Mouse (Mus musculus) urinary bladder, adult 18-20 months (tissue): ENCODE results near the gene Olfml2a.
A peak's percentile ranks its signal among the peaks of the same experiment; 100 is the strongest.

ENCODE experiments used
- DNase-seq, 2 experiments: peaks; one replicate each; pipeline ENCODE4 v3.0.0; 2022; ENCODE audit warnings: low spot score in 2 of 2, mixed read lengths in 2 of 2

Olfml2a gene

GRCm38 (mm10) chr2:38931851-38932667 is at the start of gene Olfml2a:
TSS of gene Olfml2a (plus strand) at chr2:38931978.
- peak; percentile 73 to 84 for DNase-seq

- DNase-seq: no peak
Observed at GRCm38 (mm10) chr2:38902866-38903265, 28.9 kb upstream of the Olfml2a start.

GRCm38 (mm10) chr2:38904290-38904689 is 27.5 kb upstream of the Olfml2a start:
- DNase-seq: no peak

- DNase-seq: no peak
Observed at GRCm38 (mm10) chr2:38906097-38906496, 25.7 kb upstream of the Olfml2a start.

- no peak for DNase-seq
Observed at GRCm38 (mm10) chr2:38908604-38909003, 23.2 kb upstream of the Olfml2a start.

- no peak for DNase-seq
Observed at GRCm38 (mm10) chr2:38914517-38914916, 17.3 kb upstream of the Olfml2a start.

- DNase-seq: no peak
Observed at GRCm38 (mm10) chr2:38914965-38915364, 16.8 kb upstream of the Olfml2a start.

- no peak for DNase-seq
Observed at GRCm38 (mm10) chr2:38916947-38917691, 14.7 kb upstream of the Olfml2a start.

GRCm38 (mm10) chr2:38921374-38921773 is 10.4 kb upstream of the Olfml2a start:
- DNase-seq: no peak

GRCm38 (mm10) chr2:38923471-38923870 is 8.3 kb upstream of the Olfml2a start:
- DNase-seq: no peak

- DNase-seq: no peak
Observed at GRCm38 (mm10) chr2:38923911-38924310, 7.9 kb upstream of the Olfml2a start.

- DNase-seq: no peak
Observed at GRCm38 (mm10) chr2:38924571-38924970, 7.2 kb upstream of the Olfml2a start.

GRCm38 (mm10) chr2:38925171-38926080 is 6.4 kb upstream of the Olfml2a start:
- DNase-seq: peak; percentile 35 to 60

- peak; percentile 82 to 88 for DNase-seq
Observed at GRCm38 (mm10) chr2:38926145-38926891, 5.5 kb upstream of the Olfml2a start.

- peak in 1 of 2 experiments; percentile 50 for DNase-seq
Observed at GRCm38 (mm10) chr2:38927115-38927979, 4.4 kb upstream of the Olfml2a start, which contains the start of gene Nr6a1. TSS of gene Nr6a1 (minus strand) at chr2:38927688.

GRCm38 (mm10) chr2:38930269-38930668 is 1.5 kb upstream of the Olfml2a start:
- DNase-seq: no peak

GRCm38 (mm10) chr2:38933931-38934330 is 2.2 kb downstream of the Olfml2a start:
- DNase-seq: peak in 1 of 2 experiments; percentile 57

GRCm38 (mm10) chr2:38934936-38935335 is 3.2 kb downstream of the Olfml2a start:
- no peak for DNase-seq

GRCm38 (mm10) chr2:38936721-38937378 is 5.1 kb downstream of the Olfml2a start:
- DNase-seq: peak in 1 of 2 experiments; percentile 44
